Mouse (Mus musculus) cerebellum, adult (tissue): ENCODE data around the gene Gm38119.
"Not testable (repeated sequence)": the region's sequence is repeated elsewhere in the genome, so short reads cannot be mapped to it uniquely, and the experiment has no call there.

Experiments used
- ATAC-seq: cut with Nextera tagmentation; 2 replicates; pipeline ENCODE4 v1.9.2; 2017; ENCODE audit warnings: mild to moderate bottlenecking, moderate library complexity, mixed read lengths; ENCODE audit not compliant: insufficient number of reproducible peaks, low FRiP score, low TSS enrichment

Gm38119 gene

DNA sequence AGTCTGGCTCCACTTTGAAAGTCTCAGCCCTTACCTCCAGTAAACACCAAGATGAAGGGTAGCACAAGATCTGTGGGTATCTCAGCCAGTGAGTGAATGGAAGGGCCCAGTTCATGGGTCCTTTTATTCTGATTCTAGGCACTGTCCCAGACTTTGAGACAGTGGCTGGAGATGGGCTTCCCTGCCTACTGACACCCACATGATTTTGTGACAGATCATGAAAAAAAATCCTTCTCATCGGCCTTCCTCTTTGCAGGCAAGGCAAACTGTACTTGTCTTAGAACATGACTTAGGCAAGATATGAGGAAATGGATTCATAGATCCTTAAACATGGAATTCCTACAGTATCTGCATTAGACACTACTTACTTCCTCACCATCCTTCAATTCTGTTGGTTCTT is at the start of gene Gm38119:
TSS of gene Gm38119 (minus strand) at position 101 of the 400 bp plus-strand sequence.
- ATAC-seq = no peak

- ATAC-seq = no peak
These were observed 39.9 kb upstream of the Gm38119 start, which contains the start of gene Lce1i for GRCm38 (mm10) chr3:92778799-92779198. Gene Lce1i (minus strand): TSS chr3:92778899.

- no peak for ATAC-seq
These were observed 32.7 kb upstream of the Gm38119 start for GRCm38 (mm10) chr3:92771573-92771972.

DNA sequence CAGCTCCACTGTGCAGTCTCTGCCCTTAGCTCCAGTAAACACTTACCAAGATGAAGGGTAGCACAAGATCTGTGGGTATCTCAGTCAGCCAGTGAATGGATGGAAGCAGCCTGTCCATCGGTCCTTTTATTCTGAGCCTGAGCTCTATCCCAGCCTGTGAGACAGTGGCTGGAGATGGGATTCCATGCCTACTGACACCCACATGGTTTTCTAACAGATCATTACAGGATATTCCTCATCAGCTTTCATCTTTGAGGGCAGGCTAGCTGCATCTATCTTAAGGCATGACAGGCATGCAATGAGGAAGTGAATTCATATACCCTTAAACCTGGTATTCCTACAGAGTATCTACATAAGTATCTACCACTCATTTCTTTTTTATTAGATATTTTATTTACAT is 26.1 kb upstream of the Gm38119 start, which contains the start of gene Lce1h:
TSS of gene Lce1h (minus strand) at position 101 of the 400 bp plus-strand sequence.
- no peak for ATAC-seq

DNA sequence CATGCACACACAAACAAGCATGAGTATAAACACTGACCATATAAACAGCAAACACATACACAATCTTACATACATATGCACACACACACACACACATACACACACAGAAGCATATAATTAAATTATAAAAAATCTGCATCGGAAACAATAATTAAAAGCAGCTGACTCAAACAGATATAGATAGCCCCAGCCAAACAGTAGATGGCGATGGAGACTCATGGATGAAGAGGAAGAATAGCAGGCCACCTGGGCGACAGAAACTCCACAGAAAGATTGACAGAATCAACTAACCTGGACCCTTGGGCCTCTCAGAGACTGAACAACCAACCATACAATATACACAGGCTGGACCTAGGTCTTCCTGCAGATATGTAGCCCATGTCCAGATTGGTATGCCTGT is 14.3 kb upstream of the Gm38119 start:
- no peak for ATAC-seq

GRCm38 (mm10) chr3:92752238-92752637 is 13.3 kb upstream of the Gm38119 start, which contains the start of gene Lce1g:
Gene Lce1g (minus strand): TSS chr3:92752338.
- no peak for ATAC-seq

GRCm38 (mm10) chr3:92722631-92723030 is 16.3 kb downstream of the Gm38119 start:
- no peak for ATAC-seq

- no peak for ATAC-seq
These were observed 18.6 kb downstream of the Gm38119 start, which contains the start of gene Lce1f for GRCm38 (mm10) chr3:92720250-92720649. Gene Lce1f (minus strand): TSS chr3:92720350.

DNA sequence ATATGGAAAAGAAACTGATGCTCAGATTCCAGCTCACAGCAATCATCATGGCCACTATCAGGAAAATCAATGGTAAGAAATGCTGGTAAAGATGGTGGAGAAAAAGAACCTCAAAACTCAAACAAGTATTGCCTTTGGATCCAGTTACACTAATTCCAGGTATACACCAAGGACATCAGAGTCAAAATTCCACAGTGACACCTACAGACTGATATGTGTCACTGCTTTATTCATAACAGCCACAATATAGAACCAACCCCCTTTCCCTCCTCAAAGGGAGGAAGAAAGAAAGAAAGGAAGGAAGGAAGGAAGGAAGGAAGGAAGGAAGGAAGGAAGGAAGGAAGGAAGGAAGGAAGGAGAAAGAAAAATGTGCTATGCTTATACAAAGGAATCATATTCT is 23.8 kb downstream of the Gm38119 start:
- ATAC-seq = no peak

GRCm38 (mm10) chr3:92708974-92709373 is 29.9 kb downstream of the Gm38119 start, which contains the start of gene Lce1e:
Gene Lce1e (minus strand): TSS chr3:92709074.
- no peak for ATAC-seq

- ATAC-seq = no peak
These were observed 44.3 kb downstream of the Gm38119 start for GRCm38 (mm10) chr3:92694613-92695012.

DNA sequence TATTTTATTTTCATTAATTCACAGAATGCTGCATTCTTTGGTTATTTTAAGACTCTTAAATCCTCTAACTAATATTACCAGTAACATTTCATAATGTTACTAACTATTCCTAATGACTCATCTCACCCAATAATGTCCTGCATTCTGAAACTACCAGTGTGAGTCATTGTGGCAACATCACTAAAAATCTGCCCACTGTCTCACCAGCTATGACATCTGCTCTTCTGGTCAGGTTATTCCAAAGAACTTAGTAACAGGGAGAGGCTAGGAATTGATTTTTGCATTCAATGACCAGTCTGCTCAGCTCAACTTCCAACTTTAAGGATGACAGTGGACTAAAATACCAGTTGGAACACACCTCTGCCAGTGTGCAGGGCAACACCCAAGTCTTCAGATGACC is 47.2 kb downstream of the Gm38119 start:
- no peak for ATAC-seq

DNA sequence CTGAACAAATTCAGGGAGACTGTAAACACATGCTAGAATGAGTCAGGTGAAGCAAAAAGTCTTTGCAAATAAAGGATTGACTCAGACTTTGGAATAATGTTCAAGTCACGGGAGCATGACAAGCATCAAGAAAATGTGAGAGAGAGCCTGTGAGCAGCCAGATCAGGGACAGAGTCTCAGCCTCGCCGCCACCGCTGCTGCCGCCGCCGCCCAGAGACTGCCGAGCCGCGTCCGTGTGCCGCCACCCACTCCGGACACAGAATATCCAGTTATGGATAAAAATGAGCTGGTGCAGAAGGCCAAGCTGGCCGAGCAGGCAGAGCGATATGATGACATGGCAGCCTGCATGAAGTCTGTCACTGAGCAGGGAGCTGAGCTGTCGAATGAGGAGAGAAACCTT is 49.7 kb downstream of the Gm38119 start:
- not testable (repeated sequence) for ATAC-seq
